Mouse (Mus musculus): ENCODE data around the gene Hes1. TPM values are rescaled to one million over a fixed set of nuclear protein-coding genes. Genes with fewer than 3 reads are reported as not detected.

The Hes1 gene
- polyA plus RNA-seq, 1 experiment from 2014 or later, result 66.5 TPM

GRCm38 (mm10) chr16:30070771-30071191, 6.6 kb downstream of the Hes1 start:
- peaks cover 18% of the 10 kb centered on the region for H3K4me1 ChIP-seq (replicated peaks; ENCODE audit: control insufficient read depth, insufficient read depth, low read length)
- H3K9me3 ChIP-seq (ENCODE audit: control insufficient read depth, low read length), result no peaks in the 10 kb centered on the region
- H3K27ac ChIP-seq (ENCODE audit: low read depth, low read length), result peak overlapping the region; percentile 76
- peak overlapping the region; percentile 38 for H3K4me3 ChIP-seq (ENCODE audit: low read depth, low read length)
- 5% methylated on average over 12 of the region's 12 CpGs for WGBS
- H3K36me3 ChIP-seq (ENCODE audit: control insufficient read depth, insufficient read depth, low read length), result no peaks in the 10 kb centered on the region
- ATAC-seq (replicated peaks; ENCODE audit: low FRiP score), result no peak
- peaks cover 7% of the 10 kb centered on the region; the same call in 1 of the 2 replicates for H3K27me3 ChIP-seq (ENCODE audit: control insufficient read depth, insufficient read depth, low read length)
- peak overlapping the region; percentile 67 for H3K9ac ChIP-seq (ENCODE audit: low read length)
- peak overlapping the region; percentile 93 for H3K4me2 ChIP-seq (ENCODE audit: low read depth, low read length, severe bottlenecking)
- no peak for DNase-seq (ENCODE audit: low spot score)

GRCm38 (mm10) chr16:30073317-30073716, 9.1 kb downstream of the Hes1 start:
- Histone ChIP-seq H3K9ac (ENCODE audit: low read length) (no peak overlapping the region), H3K4me2 (ENCODE audit: low read depth, low read length, severe bottlenecking) (no peak overlapping the region), H3K27me3 (ENCODE audit: control insufficient read depth, insufficient read depth, low read length) (peaks cover 7% of the 10 kb centered on the region; the same call in 1 of the 2 replicates), H3K36me3 (ENCODE audit: control insufficient read depth, insufficient read depth, low read length) (no peaks in the 10 kb centered on the region), H3K27ac (ENCODE audit: low read depth, low read length) (no peak overlapping the region), H3K4me3 (ENCODE audit: low read depth, low read length) (no peak overlapping the region), H3K4me1 (replicated peaks; ENCODE audit: control insufficient read depth, insufficient read depth, low read length) (peaks cover 14% of the 10 kb centered on the region), H3K9me3 (ENCODE audit: control insufficient read depth, low read length) (no peaks in the 10 kb centered on the region)
- DNase-seq (ENCODE audit: low spot score) (no peak), ATAC-seq (replicated peaks; ENCODE audit: low FRiP score) (no peak)
- 95% methylated on average over 1 of the region's 1 CpGs for WGBS

- H3K4me1 ChIP-seq (replicated peaks; ENCODE audit: control insufficient read depth, insufficient read depth, low read length), result no peaks in the 10 kb centered on the region
- no peak overlapping the region for H3K9ac ChIP-seq (ENCODE audit: low read length)
- no peak overlapping the region for H3K4me2 ChIP-seq (ENCODE audit: low read depth, low read length, severe bottlenecking)
- 66% methylated on average over 4 of the region's 4 CpGs for WGBS
- H3K27me3 ChIP-seq (ENCODE audit: control insufficient read depth, insufficient read depth, low read length), result no peaks in the 10 kb centered on the region
- ATAC-seq (replicated peaks; ENCODE audit: low FRiP score), result no peak
- DNase-seq (ENCODE audit: low spot score), result no peak
- no peak overlapping the region for H3K4me3 ChIP-seq (ENCODE audit: low read depth, low read length)
- no peaks in the 10 kb centered on the region for H3K9me3 ChIP-seq (ENCODE audit: control insufficient read depth, low read length)
- H3K36me3 ChIP-seq (ENCODE audit: control insufficient read depth, insufficient read depth, low read length), result no peaks in the 10 kb centered on the region
- H3K27ac ChIP-seq (ENCODE audit: low read depth, low read length), result no peak overlapping the region
Measured at GRCm38 (mm10) chr16:30081498-30081897, 17.3 kb downstream of the Hes1 start.

- DNase-seq (ENCODE audit: low spot score) (no peak), ATAC-seq (replicated peaks; ENCODE audit: low FRiP score) (no peak)
- Histone ChIP-seq H3K4me2 (ENCODE audit: low read depth, low read length, severe bottlenecking) (no peak overlapping the region), H3K36me3 (ENCODE audit: control insufficient read depth, insufficient read depth, low read length) (no peaks in the 10 kb centered on the region), H3K9ac (ENCODE audit: low read length) (no peak overlapping the region), H3K4me1 (replicated peaks; ENCODE audit: control insufficient read depth, insufficient read depth, low read length) (no peaks in the 10 kb centered on the region), H3K27ac (ENCODE audit: low read depth, low read length) (no peak overlapping the region), H3K4me3 (ENCODE audit: low read depth, low read length) (no peak overlapping the region), H3K9me3 (ENCODE audit: control insufficient read depth, low read length) (no peaks in the 10 kb centered on the region), H3K27me3 (ENCODE audit: control insufficient read depth, insufficient read depth, low read length) (no peaks in the 10 kb centered on the region)
- 86% methylated on average over 4 of the region's 4 CpGs for WGBS
Measured at GRCm38 (mm10) chr16:30081980-30082379, 17.8 kb downstream of the Hes1 start.

- no peak for DNase-seq (ENCODE audit: low spot score)
Measured at GRCm38 (mm10) chr16:30082965-30083364, 18.8 kb downstream of the Hes1 start.

GRCm38 (mm10) chr16:30083536-30083935, 19.4 kb downstream of the Hes1 start:
- 77% methylated on average over 3 of the region's 3 CpGs for WGBS
- no peaks in the 10 kb centered on the region for H3K36me3 ChIP-seq (ENCODE audit: control insufficient read depth, insufficient read depth, low read length)
- no peak overlapping the region for H3K9ac ChIP-seq (ENCODE audit: low read length)
- H3K27me3 ChIP-seq (ENCODE audit: control insufficient read depth, insufficient read depth, low read length), result no peaks in the 10 kb centered on the region
- DNase-seq (ENCODE audit: low spot score), result no peak
- H3K4me2 ChIP-seq (ENCODE audit: low read depth, low read length, severe bottlenecking), result no peak overlapping the region
- H3K9me3 ChIP-seq (ENCODE audit: control insufficient read depth, low read length), result no peaks in the 10 kb centered on the region
- H3K4me3 ChIP-seq (ENCODE audit: low read depth, low read length), result no peak overlapping the region
- H3K4me1 ChIP-seq (replicated peaks; ENCODE audit: control insufficient read depth, insufficient read depth, low read length), result no peaks in the 10 kb centered on the region
- no peak for ATAC-seq (replicated peaks; ENCODE audit: low FRiP score)
- no peak overlapping the region for H3K27ac ChIP-seq (ENCODE audit: low read depth, low read length)

More at GRCm38 (mm10) chr16:30082965-30083364, 18.8 kb downstream of the Hes1 start:
- no peak overlapping the region for H3K4me2 ChIP-seq (ENCODE audit: low read depth, low read length, severe bottlenecking)
- H3K9ac ChIP-seq (ENCODE audit: low read length), result no peak overlapping the region
- no peaks in the 10 kb centered on the region for H3K4me1 ChIP-seq (replicated peaks; ENCODE audit: control insufficient read depth, insufficient read depth, low read length)
- H3K36me3 ChIP-seq (ENCODE audit: control insufficient read depth, insufficient read depth, low read length), result no peaks in the 10 kb centered on the region
- 94% methylated on average over 8 of the region's 8 CpGs for WGBS
- no peak for ATAC-seq (replicated peaks; ENCODE audit: low FRiP score)
- H3K9me3 ChIP-seq (ENCODE audit: control insufficient read depth, low read length), result no peaks in the 10 kb centered on the region
- no peak overlapping the region for H3K4me3 ChIP-seq (ENCODE audit: low read depth, low read length)
- no peaks in the 10 kb centered on the region for H3K27me3 ChIP-seq (ENCODE audit: control insufficient read depth, insufficient read depth, low read length)
- H3K27ac ChIP-seq (ENCODE audit: low read depth, low read length), result no peak overlapping the region

GRCm38 (mm10) chr16:30088646-30089045, 24.5 kb downstream of the Hes1 start:
- ATAC-seq (replicated peaks; ENCODE audit: low FRiP score), result no peak
- Histone ChIP-seq H3K4me3 (ENCODE audit: low read depth, low read length) (no peak overlapping the region), H3K27me3 (ENCODE audit: control insufficient read depth, insufficient read depth, low read length) (no peaks in the 10 kb centered on the region), H3K9me3 (ENCODE audit: control insufficient read depth, low read length) (no peaks in the 10 kb centered on the region), H3K27ac (ENCODE audit: low read depth, low read length) (no peak overlapping the region), H3K4me2 (ENCODE audit: low read depth, low read length, severe bottlenecking) (no peak overlapping the region), H3K36me3 (ENCODE audit: control insufficient read depth, insufficient read depth, low read length) (no peaks in the 10 kb centered on the region), H3K9ac (ENCODE audit: low read length) (no peak overlapping the region), H3K4me1 (replicated peaks; ENCODE audit: control insufficient read depth, insufficient read depth, low read length) (no peaks in the 10 kb centered on the region)
- 89% methylated on average over 5 of the region's 5 CpGs for WGBS
- DNase-seq (ENCODE audit: low spot score), result no peak

- ATAC-seq (replicated peaks; ENCODE audit: low FRiP score) (no peak), DNase-seq (ENCODE audit: low spot score) (no peak)
- Histone ChIP-seq H3K27ac (ENCODE audit: low read depth, low read length) (no peak overlapping the region), H3K9me3 (ENCODE audit: control insufficient read depth, low read length) (no peaks in the 10 kb centered on the region), H3K9ac (ENCODE audit: low read length) (no peak overlapping the region), H3K36me3 (ENCODE audit: control insufficient read depth, insufficient read depth, low read length) (no peaks in the 10 kb centered on the region), H3K4me3 (ENCODE audit: low read depth, low read length) (no peak overlapping the region), H3K4me2 (ENCODE audit: low read depth, low read length, severe bottlenecking) (no peak overlapping the region), H3K4me1 (replicated peaks; ENCODE audit: control insufficient read depth, insufficient read depth, low read length) (no peaks in the 10 kb centered on the region), H3K27me3 (ENCODE audit: control insufficient read depth, insufficient read depth, low read length) (no peaks in the 10 kb centered on the region)
- 81% methylated on average over 9 of the region's 9 CpGs for WGBS
Measured at GRCm38 (mm10) chr16:30090200-30090865, 26.1 kb downstream of the Hes1 start.

GRCm38 (mm10) chr16:30096050-30096449, 31.9 kb downstream of the Hes1 start:
- ATAC-seq (replicated peaks; ENCODE audit: low FRiP score) (no peak), DNase-seq (ENCODE audit: low spot score) (no peak)
- H3K27me3 ChIP-seq (ENCODE audit: control insufficient read depth, insufficient read depth, low read length), result peaks cover 1% of the 10 kb centered on the region; the same call in 1 of the 2 replicates
- WGBS, result 85% methylated on average over 3 of the region's 3 CpGs
- no peaks in the 10 kb centered on the region for H3K36me3 ChIP-seq (ENCODE audit: control insufficient read depth, insufficient read depth, low read length)
- H3K4me3 ChIP-seq (ENCODE audit: low read depth, low read length), result no peak overlapping the region
- H3K4me2 ChIP-seq (ENCODE audit: low read depth, low read length, severe bottlenecking), result no peak overlapping the region
- H3K4me1 ChIP-seq (replicated peaks; ENCODE audit: control insufficient read depth, insufficient read depth, low read length), result no peaks in the 10 kb centered on the region
- H3K27ac ChIP-seq (ENCODE audit: low read depth, low read length), result no peak overlapping the region
- no peak overlapping the region for H3K9ac ChIP-seq (ENCODE audit: low read length)
- no peaks in the 10 kb centered on the region for H3K9me3 ChIP-seq (ENCODE audit: control insufficient read depth, low read length)

Data from forebrain, embryonic 11.5 days (tissue).